Mouse (Mus musculus): ENCODE data around the gene Pptc7. TPM values are rescaled to one million over a fixed set of nuclear protein-coding genes. Genes with fewer than 3 reads are reported as not detected.
A peak's percentile ranks its signal among the peaks of the same experiment; 100 is the strongest.

Pptc7 gene
- total RNA-seq, 1 experiment from 2014 or later = 33.3 TPM

GRCm38 (mm10) chr5:122263933-122264905 is 19.9 kb upstream of the Pptc7 start, which contains the start of gene Tctn1:
Gene Tctn1, minus strand, starts transcription at chr5:122264460.
- peak; percentile 90 for ATAC-seq (replicated peaks; ENCODE audit: insufficient number of reproducible peaks, low FRiP score, low TSS enrichment, poor library complexity, severe bottlenecking)

GRCm38 (mm10) chr5:122265187-122265586 is 19.0 kb upstream of the Pptc7 start:
- no peak for ATAC-seq (replicated peaks; ENCODE audit: insufficient number of reproducible peaks, low FRiP score, low TSS enrichment, poor library complexity, severe bottlenecking)

- ATAC-seq (replicated peaks; ENCODE audit: insufficient number of reproducible peaks, low FRiP score, low TSS enrichment, poor library complexity, severe bottlenecking) = no peak
Measured at GRCm38 (mm10) chr5:122265942-122266341, 18.2 kb upstream of the Pptc7 start.

- ATAC-seq (replicated peaks; ENCODE audit: insufficient number of reproducible peaks, low FRiP score, low TSS enrichment, poor library complexity, severe bottlenecking) = no peak
Measured at GRCm38 (mm10) chr5:122267136-122267535, 17.0 kb upstream of the Pptc7 start.

GRCm38 (mm10) chr5:122267899-122268298 is 16.3 kb upstream of the Pptc7 start:
- ATAC-seq (replicated peaks; ENCODE audit: insufficient number of reproducible peaks, low FRiP score, low TSS enrichment, poor library complexity, severe bottlenecking) = peak; percentile 11; the same call in 1 of the 2 replicates

GRCm38 (mm10) chr5:122268858-122269604 is 15.1 kb upstream of the Pptc7 start:
- ATAC-seq (replicated peaks; ENCODE audit: insufficient number of reproducible peaks, low FRiP score, low TSS enrichment, poor library complexity, severe bottlenecking) = peak; percentile 75

- ATAC-seq (replicated peaks; ENCODE audit: insufficient number of reproducible peaks, low FRiP score, low TSS enrichment, poor library complexity, severe bottlenecking) = no peak
Measured at GRCm38 (mm10) chr5:122272821-122273220, 11.3 kb upstream of the Pptc7 start.

- ATAC-seq (replicated peaks; ENCODE audit: insufficient number of reproducible peaks, low FRiP score, low TSS enrichment, poor library complexity, severe bottlenecking) = peak; percentile 95
Measured at GRCm38 (mm10) chr5:122274785-122275184, 9.4 kb upstream of the Pptc7 start.

GRCm38 (mm10) chr5:122278946-122279345 is 5.2 kb upstream of the Pptc7 start:
- no peak for ATAC-seq (replicated peaks; ENCODE audit: insufficient number of reproducible peaks, low FRiP score, low TSS enrichment, poor library complexity, severe bottlenecking)

GRCm38 (mm10) chr5:122279799-122280421 is 4.3 kb upstream of the Pptc7 start:
- no peak for ATAC-seq (replicated peaks; ENCODE audit: insufficient number of reproducible peaks, low FRiP score, low TSS enrichment, poor library complexity, severe bottlenecking)

GRCm38 (mm10) chr5:122280422-122280826 is 3.7 kb upstream of the Pptc7 start:
- no peak for ATAC-seq (replicated peaks; ENCODE audit: insufficient number of reproducible peaks, low FRiP score, low TSS enrichment, poor library complexity, severe bottlenecking)

- peak; percentile 57 for ATAC-seq (replicated peaks; ENCODE audit: insufficient number of reproducible peaks, low FRiP score, low TSS enrichment, poor library complexity, severe bottlenecking)
Measured at GRCm38 (mm10) chr5:122280827-122281462, 3.2 kb upstream of the Pptc7 start.

GRCm38 (mm10) chr5:122283828-122284182 is 360 bp upstream of the Pptc7 start:
- no peak for ATAC-seq (replicated peaks; ENCODE audit: insufficient number of reproducible peaks, low FRiP score, low TSS enrichment, poor library complexity, severe bottlenecking)

- ATAC-seq (replicated peaks; ENCODE audit: insufficient number of reproducible peaks, low FRiP score, low TSS enrichment, poor library complexity, severe bottlenecking) = no peak
Measured at GRCm38 (mm10) chr5:122285029-122285766, 1.0 kb downstream of the Pptc7 start.

GRCm38 (mm10) chr5:122285767-122286150 is 1.6 kb downstream of the Pptc7 start:
- peak; percentile 42 for ATAC-seq (replicated peaks; ENCODE audit: insufficient number of reproducible peaks, low FRiP score, low TSS enrichment, poor library complexity, severe bottlenecking)

- no peak for ATAC-seq (replicated peaks; ENCODE audit: insufficient number of reproducible peaks, low FRiP score, low TSS enrichment, poor library complexity, severe bottlenecking)
Measured at GRCm38 (mm10) chr5:122286191-122286590, 2.0 kb downstream of the Pptc7 start.

GRCm38 (mm10) chr5:122287026-122287425 is 2.9 kb downstream of the Pptc7 start:
- ATAC-seq (replicated peaks; ENCODE audit: insufficient number of reproducible peaks, low FRiP score, low TSS enrichment, poor library complexity, severe bottlenecking) = no peak

GRCm38 (mm10) chr5:122288147-122288811 is 4.1 kb downstream of the Pptc7 start:
- ATAC-seq (replicated peaks; ENCODE audit: insufficient number of reproducible peaks, low FRiP score, low TSS enrichment, poor library complexity, severe bottlenecking) = no peak
